27 mouse cellular contexts compared by ENCODE assay signal in the genomic region with DNA sequence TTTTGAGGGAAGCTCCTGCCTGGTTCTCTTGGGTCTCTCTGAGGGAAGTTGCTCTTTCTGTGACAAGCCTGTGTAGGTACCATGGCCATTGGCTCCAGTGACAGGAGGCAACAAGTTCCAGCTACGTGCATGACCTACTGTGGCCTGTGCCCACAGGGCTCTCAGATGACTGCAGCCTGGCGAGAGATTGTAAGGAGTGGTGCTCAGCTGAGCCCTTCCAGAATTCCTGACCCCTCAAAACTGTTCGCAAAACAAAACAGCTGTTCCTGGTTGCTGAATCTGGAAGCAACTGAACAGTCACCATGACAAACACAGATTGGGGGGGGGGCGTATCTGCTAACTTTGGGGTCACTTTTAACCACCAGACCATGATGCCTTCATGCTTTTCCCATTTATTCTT.
"Had no signal": no experiment of that assay in that cellular context is flagged by ENCODE, and none has a peak within 500 bp of the region (broad histone marks: within the 10 kb centered on the region; RNA-seq: fewer than 3 reads in every experiment).

No protein-coding gene starts in this region.

- H3K27ac ChIP-seq: forebrain, embryonic 15.5 days; heart, adult 2 months; heart, embryonic 13.5 days; heart, embryonic 15.5 days; hindbrain, embryonic 10.5 days; hindbrain, embryonic 12.5 days; hindbrain, embryonic 14.5 days; kidney, embryonic 15.5 days; kidney, postnatal 0 days; limb, embryonic 13.5 days had no signal

- DNase-seq: forebrain, postnatal 0 days; gastrocnemius, postnatal 10 days; gastrocnemius, postnatal 36 days; heart, adult 11 months; heart, adult 2 months; heart, postnatal 14 days; heart, postnatal 36 days; kidney, adult 11 months; kidney, adult 2 months; kidney, adult 9 months; kidney, postnatal 14 days; kidney, postnatal 36 days; layer of hippocampus, adult 9-11 months; layer of hippocampus, postnatal 36 days; left cerebral cortex, postnatal 4 days had no signal

- H3K9ac ChIP-seq: forebrain, embryonic 15.5 days; forebrain, postnatal 0 days; heart, embryonic 13.5 days; heart, embryonic 15.5 days; hindbrain, embryonic 12.5 days; hindbrain, embryonic 14.5 days; kidney, embryonic 15.5 days; limb, embryonic 13.5 days had no signal

- H3K4me3 ChIP-seq: forebrain, embryonic 15.5 days; heart, adult 2 months; heart, embryonic 13.5 days; heart, embryonic 15.5 days; hindbrain, embryonic 10.5 days; hindbrain, embryonic 12.5 days; kidney, embryonic 15.5 days; limb, embryonic 13.5 days had no signal

- ATAC-seq: forebrain, embryonic 15.5 days; forebrain, postnatal 0 days; hindbrain, embryonic 16.5 days; intestine, embryonic 16.5 days had no signal

- H3K36me3 ChIP-seq: forebrain, embryonic 15.5 days; heart, embryonic 15.5 days; hindbrain, embryonic 10.5 days; hindbrain, embryonic 12.5 days; limb, embryonic 13.5 days had no signal

- H3K9me3 ChIP-seq: forebrain, embryonic 15.5 days; heart, embryonic 13.5 days; heart, embryonic 15.5 days; hindbrain, embryonic 10.5 days; hindbrain, embryonic 12.5 days; kidney, embryonic 15.5 days; limb, embryonic 13.5 days had no signal

- H3K27me3 ChIP-seq: forebrain, embryonic 15.5 days; heart, embryonic 13.5 days; heart, embryonic 15.5 days; hindbrain, embryonic 12.5 days; kidney, embryonic 15.5 days; limb, embryonic 13.5 days had no signal

- H3K4me2 ChIP-seq: forebrain, embryonic 15.5 days; heart, embryonic 11.5 days; heart, embryonic 13.5 days; heart, embryonic 15.5 days; hindbrain, embryonic 12.5 days; hindbrain, embryonic 14.5 days; kidney, embryonic 15.5 days; limb, embryonic 13.5 days had no signal

- H3K4me1 ChIP-seq: hindbrain, embryonic 12.5 days had no signal
